Mouse (Mus musculus) macrophage (primary cell): ENCODE measurements around the gene Ldha. TPM values are rescaled to one million over a fixed set of nuclear protein-coding genes. Genes with fewer than 3 reads are reported as not detected.
"Not testable (repeated sequence)": the region's sequence is repeated elsewhere in the genome, so short reads cannot be mapped to it uniquely, and the experiment has no call there.

Source experiments
- H3K27ac ChIP-seq: fragments of 350-480 bp; formaldehyde crosslinking; 2 replicates; pipeline ENCODE4 v1.9.0; 2021
- H3K36me3 ChIP-seq: fragments of 350-480 bp; formaldehyde crosslinking; 2 replicates; pipeline ENCODE4 v1.9.0; 2021; ENCODE audit errors: inconsistent target
- H3K4me3 ChIP-seq: fragments of 350-480 bp; formaldehyde crosslinking; 2 replicates; pipeline ENCODE4 v1.9.0; 2021; ENCODE audit errors: inconsistent target
- H3K79me2 ChIP-seq: fragments of 350-480 bp; formaldehyde crosslinking; 2 replicates; pipeline ENCODE4 v1.9.0; 2021; ENCODE audit errors: inconsistent target
- WGBS: methylation state at CpG from one replicate; pipeline ENCODE4 v1.1.7; 2026; ENCODE audit warnings: inconsistent platforms; ENCODE audit not compliant: missing documents; 5-methylcytosine and 5-hydroxymethylcytosine counted together
- polyA plus RNA-seq: library from polyadenylated mRNA; stranded (reverse); fragments of 250-400 nt; gene quantifications from 3 replicates; pipeline ENCODE4 v1.2.4, GENCODE M21; 2018; ENCODE audit warnings: inconsistent platforms

The Ldha gene
- polyA plus RNA-seq, 1 experiment from 2014 or later = 417 TPM

- H3K36me3 ChIP-seq = peaks cover 4% of the 10 kb centered on the region; the same call in 1 of the 2 replicates
These were observed 39.7 kb downstream of the Ldha start for GRCm38 (mm10) chr7:46880992-46881391.

GRCm38 (mm10) chr7:46881941-46882340 lies 40.7 kb downstream of the Ldha start:
- peaks cover 13% of the 10 kb centered on the region; the same call in 1 of the 2 replicates for H3K36me3 ChIP-seq
- not testable (repeated sequence) for H3K4me3 ChIP-seq, H3K27ac ChIP-seq, H3K79me2 ChIP-seq
- 41% methylated on average over 5 of the region's 8 CpGs for WGBS

More at GRCm38 (mm10) chr7:46880992-46881391, 39.7 kb downstream of the Ldha start:
- no peak overlapping the region for H3K4me3 ChIP-seq
- no CpG with 5 or more reads among the region's 2 CpGs for WGBS
- H3K79me2 ChIP-seq = no peaks in the 10 kb centered on the region
- 0 out of 2 replicates have a peak overlapping the region, but pooled peaks have one; percentile 0 for H3K27ac ChIP-seq

GRCm38 (mm10) chr7:46883304-46883703 lies 42.0 kb downstream of the Ldha start:
- H3K79me2 ChIP-seq = no peaks in the 10 kb centered on the region
- no peak overlapping the region for H3K4me3 ChIP-seq
- H3K36me3 ChIP-seq = peaks cover 26% of the 10 kb centered on the region; the same call in 1 of the 2 replicates
- WGBS = 40% methylated on average over 3 of the region's 3 CpGs
- no peak overlapping the region for H3K27ac ChIP-seq

GRCm38 (mm10) chr7:46895511-46895910 lies 54.2 kb downstream of the Ldha start:
- 19% methylated on average over 3 of the region's 3 CpGs for WGBS

GRCm38 (mm10) chr7:46899343-46899742 lies 58.1 kb downstream of the Ldha start:
- Histone ChIP-seq H3K4me3 (no peak overlapping the region), H3K36me3 (peaks cover 45% of the 10 kb centered on the region), H3K79me2 (peaks cover 5% of the 10 kb centered on the region; the same call in 1 of the 2 replicates), H3K27ac (no peak overlapping the region)
- WGBS = 94% methylated on average over 3 of the region's 3 CpGs

More at GRCm38 (mm10) chr7:46895511-46895910, 54.2 kb downstream of the Ldha start:
- Histone ChIP-seq H3K36me3 (peaks cover 29% of the 10 kb centered on the region), H3K27ac (no peak overlapping the region), H3K79me2 (peaks cover 5% of the 10 kb centered on the region; the same call in 1 of the 2 replicates), H3K4me3 (no peak overlapping the region)

Other genes with a start within 250 kb of the Ldha start
- 7.7 to 12.6 TPM (median 8.8 TPM) in 3 replicates for gene Sergef, start 201.7 kb upstream of the Ldha start, polyA plus RNA-seq
- not detected in 3 replicates for gene Tph1, start 168.9 kb upstream of the Ldha start, polyA plus RNA-seq
- 2.0 to 3.9 TPM (median 2.7 TPM) in 3 replicates for gene Saal1, start 130.8 kb upstream of the Ldha start, polyA plus RNA-seq
- gene Saa3, start 125.8 kb upstream of the Ldha start, polyA plus RNA-seq = 50.5 to 83.6 TPM (median 73.1 TPM) in 3 replicates
- not detected in 3 replicates for gene Saa4, start 108.9 kb upstream of the Ldha start, polyA plus RNA-seq
- not detected in 3 replicates for gene Saa1, start 98.5 kb upstream of the Ldha start, polyA plus RNA-seq
- gene Saa2, start 89.7 kb upstream of the Ldha start, polyA plus RNA-seq = not detected in 3 replicates
- 16.3 to 29.8 TPM (median 23.7 TPM) in 3 replicates for gene Hps5, start 45.4 kb upstream of the Ldha start, polyA plus RNA-seq
- gene Gtf2h1, start 45.4 kb upstream of the Ldha start, polyA plus RNA-seq = 41.4 to 101 TPM (median 42.4 TPM) in 3 replicates
- not detected in 3 replicates for gene Ldhc, start 19.7 kb downstream of the Ldha start, polyA plus RNA-seq
- gene Tsg101, start 78.5 kb downstream of the Ldha start, polyA plus RNA-seq = 62.8 to 220 TPM (median 81.4 TPM) in 3 replicates
- 6.1 to 6.9 TPM (median 6.4 TPM) in 3 replicates for gene Uevld, start 117.1 kb downstream of the Ldha start, polyA plus RNA-seq
- gene Gm9999, start 142.1 kb downstream of the Ldha start, polyA plus RNA-seq = not detected in 3 replicates
- 14.1 to 25.5 TPM (median 17.6 TPM) in 3 replicates for gene Spty2d1, start 166.9 kb downstream of the Ldha start, polyA plus RNA-seq
- 125 to 195 TPM (median 135 TPM) in 3 replicates for gene Tmem86a, start 209.1 kb downstream of the Ldha start, polyA plus RNA-seq